Mouse (Mus musculus) cerebellum, postnatal 4 days (tissue): Measurements from ENCODE around the gene Pif1.

ENCODE experiments used
- DNase-seq, 2 experiments: peaks; one replicate each; pipeline ENCODE4 v3.0.0; 2022; ENCODE audit warnings: low spot score in 2 of 2, mixed read lengths in 1 of 2

Gene Pif1

DNA sequence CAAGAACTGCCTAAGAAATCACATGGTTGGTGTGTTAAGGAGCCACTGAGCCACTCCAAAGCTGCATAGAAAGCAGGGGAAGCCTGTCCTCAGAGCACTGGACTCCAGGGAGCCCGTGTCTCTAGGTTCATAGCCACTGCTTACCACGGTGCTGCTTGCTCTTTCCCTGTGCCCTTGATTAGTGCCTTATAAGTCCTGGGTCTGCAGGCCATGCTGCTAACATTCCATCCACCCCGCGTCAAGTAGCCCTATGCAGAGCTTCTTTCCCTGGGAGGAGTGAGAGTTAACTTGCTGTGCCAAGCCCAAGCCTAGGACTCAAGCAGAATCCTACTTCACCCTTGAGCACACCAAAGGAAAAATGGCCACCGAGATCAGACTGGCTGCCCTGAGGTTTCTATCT, 52.1 kb downstream of the Pif1 start:
- no peak for DNase-seq

- DNase-seq = no peak
Measured at GRCm38 (mm10) chr9:65640838-65641410, 54.0 kb downstream of the Pif1 start.

- DNase-seq = no peak
Measured at GRCm38 (mm10) chr9:65641446-65642052, 54.6 kb downstream of the Pif1 start.

DNA sequence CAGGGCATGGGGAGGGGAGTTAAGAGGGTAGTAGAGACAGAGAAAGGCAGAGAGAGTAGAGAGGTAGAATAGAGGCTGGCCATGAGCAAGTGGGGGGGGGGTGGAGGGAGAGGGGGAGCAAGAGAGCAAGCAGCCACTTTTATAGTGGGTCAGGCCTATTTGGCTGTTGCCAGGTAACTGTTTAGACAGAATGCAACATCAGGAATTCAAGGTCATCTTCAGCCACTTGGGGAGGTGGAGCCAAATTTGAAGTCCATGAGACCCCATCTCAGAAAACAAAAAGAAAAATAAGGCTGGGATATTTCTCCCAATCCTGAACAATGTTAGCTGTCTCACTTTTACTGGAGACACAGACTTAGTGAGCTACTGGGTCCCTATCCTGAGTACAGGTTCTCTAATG, 55.6 kb downstream of the Pif1 start:
- no peak for DNase-seq

DNA sequence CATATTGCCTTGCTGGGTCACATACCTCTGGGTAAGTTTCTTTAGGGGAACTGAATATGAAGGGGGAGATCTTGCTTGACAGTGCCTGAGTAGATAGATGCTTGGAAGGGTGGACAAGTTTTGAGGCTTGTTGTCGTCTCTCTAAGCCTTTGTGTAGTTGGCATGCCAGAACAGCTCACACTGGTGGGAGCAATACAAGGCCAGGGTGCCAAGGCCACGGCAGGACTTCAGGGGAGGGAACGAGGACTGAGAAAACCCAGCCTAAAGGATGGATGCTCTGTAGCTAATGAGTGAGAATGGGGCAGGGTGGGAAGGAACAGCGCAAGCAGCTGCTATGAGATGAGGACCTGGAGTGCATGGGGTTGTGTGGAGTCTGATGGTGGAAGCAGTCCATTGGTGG, 58.0 kb downstream of the Pif1 start:
- DNase-seq = no peak
